Mouse (Mus musculus): ENCODE measurements around the gene Ttc34.

The Ttc34 gene

DNA sequence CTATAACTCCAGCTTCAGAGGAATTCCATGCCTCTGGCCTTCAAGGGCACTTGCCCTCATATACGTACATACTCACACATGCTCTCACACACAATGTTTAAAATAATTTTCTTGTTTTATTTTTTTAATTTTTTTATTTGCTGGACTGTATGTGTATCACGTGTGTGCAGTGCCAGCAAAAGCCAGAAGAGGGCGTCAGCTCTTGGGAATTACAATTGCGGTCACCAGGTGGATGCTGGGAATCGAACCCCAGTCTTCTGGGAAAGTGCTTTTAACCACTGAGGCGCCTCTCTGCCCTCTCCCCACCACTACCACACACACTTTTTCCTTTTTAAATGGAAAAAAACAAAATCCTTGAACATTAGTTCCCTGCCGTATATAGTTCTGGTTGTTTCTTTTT lies 19.6 kb downstream of the Ttc34 start:
- in situ Hi-C loops (cut with MboI, MseI) = no loop called here

GRCm38 (mm10) chr4:154857366-154858240 lies 20.3 kb downstream of the Ttc34 start:
- in situ Hi-C loops (cut with MboI, MseI) = no loop called here

DNA sequence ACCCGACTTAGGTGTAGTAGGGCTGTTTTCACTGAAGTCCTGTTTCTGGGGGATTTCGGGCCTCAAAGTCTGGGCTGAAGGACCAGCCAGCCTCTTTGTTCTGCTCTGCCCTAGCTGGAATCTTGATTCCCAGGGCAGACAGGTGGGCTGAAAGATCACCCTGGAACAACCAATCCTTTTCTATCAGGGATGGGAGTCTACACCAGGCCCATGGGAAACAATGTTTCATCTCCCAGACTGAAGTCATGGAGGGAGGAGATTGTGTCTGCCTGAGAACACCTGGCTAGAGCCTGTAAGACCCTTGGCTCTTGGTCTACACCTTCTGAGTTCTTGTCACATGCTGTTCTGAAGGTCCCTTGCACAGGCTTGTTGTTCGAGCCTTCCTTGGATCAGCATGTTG lies 21.3 kb downstream of the Ttc34 start:
- in situ Hi-C loops (cut with MboI, MseI) = no loop called here

- in situ Hi-C loops (cut with MboI, MseI) = no loop called here
Observed at GRCm38 (mm10) chr4:154861967-154862366, 24.7 kb downstream of the Ttc34 start.

DNA sequence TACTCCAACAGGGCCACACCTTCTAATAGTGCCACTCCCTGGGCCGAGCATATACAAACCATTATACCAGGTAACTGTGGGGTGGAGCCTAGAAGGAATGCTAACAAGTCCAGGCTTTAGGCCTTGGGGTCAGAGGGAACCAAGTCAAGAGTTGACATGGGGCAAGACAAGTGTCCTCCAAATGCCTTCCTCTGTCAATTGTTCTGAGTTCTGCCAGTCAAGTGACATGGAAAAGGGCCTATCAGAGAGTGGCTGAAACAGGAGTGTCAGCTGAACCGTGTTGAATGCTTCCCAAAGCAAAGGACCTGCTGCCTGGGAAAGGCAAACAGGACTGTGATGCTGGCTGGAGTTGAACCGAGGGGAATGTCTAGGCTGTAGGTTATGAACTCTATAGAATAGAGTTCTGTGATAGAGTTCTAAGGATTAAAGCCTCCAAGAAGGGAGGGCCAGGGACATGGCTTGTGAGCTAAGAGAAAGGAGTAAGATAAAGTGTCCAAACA lies 26.2 kb downstream of the Ttc34 start:
- in situ Hi-C loops (cut with MboI, MseI) = no loop called here

- in situ Hi-C loops (cut with MboI, MseI) = no loop called here
Observed at GRCm38 (mm10) chr4:154864271-154864771, 27.1 kb downstream of the Ttc34 start.

GRCm38 (mm10) chr4:154864961-154865760 lies 27.9 kb downstream of the Ttc34 start:
- in situ Hi-C loops (cut with MboI, MseI) = loop anchor here (5.0 kb wide), 1 partner anchor 202 kb away; the partner anchor contains the start of gene Pex10

- in situ Hi-C loops (cut with MboI, MseI) = loop anchor here (5.0 kb wide), 1 partner anchor 201 kb away; the partner anchor contains the start of gene Pex10
Observed at GRCm38 (mm10) chr4:154866391-154866790, 29.1 kb downstream of the Ttc34 start.

DNA sequence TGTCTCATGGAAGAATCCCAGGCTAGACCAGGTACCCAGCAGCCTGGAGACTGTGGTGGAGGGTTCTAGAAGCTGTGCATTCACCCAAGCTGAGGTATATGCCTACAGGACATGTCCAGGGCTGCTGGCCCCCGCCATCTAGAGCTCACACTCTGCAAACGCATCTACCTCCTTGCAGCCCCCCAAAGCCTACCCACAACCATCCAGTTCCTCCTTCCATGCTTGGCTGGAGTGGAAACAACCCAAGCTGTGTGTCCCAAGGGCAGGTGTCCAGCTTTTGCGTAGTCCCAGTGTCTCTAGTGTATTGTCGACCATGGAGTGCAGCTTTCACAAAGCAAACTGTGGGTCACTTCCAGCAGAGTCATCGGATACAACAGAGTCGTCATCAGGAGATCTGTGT lies 30.0 kb downstream of the Ttc34 start:
- in situ Hi-C loops (cut with MboI, MseI) = loop anchor here (5.0 kb wide), 1 partner anchor 200 kb away; the partner anchor contains the start of gene Pex10

DNA sequence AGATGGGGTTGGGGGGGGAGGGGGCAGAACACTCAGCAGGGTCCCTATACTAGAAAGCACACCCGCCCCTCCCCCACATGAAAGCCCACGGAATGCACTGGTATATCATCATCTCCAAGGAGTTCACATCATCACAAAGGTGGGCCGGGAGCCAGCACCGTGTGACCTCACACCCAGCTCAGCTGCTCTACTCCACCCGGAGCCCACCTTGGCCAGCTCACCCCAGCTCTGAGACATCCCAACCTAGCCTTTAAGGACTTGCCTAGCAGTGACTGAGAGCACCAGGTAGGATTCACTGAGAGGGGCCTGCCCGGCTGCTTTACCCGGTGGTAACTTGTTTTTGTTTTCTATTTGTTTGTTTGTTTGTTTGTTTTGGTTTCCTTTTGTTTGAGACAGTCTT lies 32.2 kb downstream of the Ttc34 start, which contains the start of gene Mmel1:
TSS of gene Mmel1 (plus strand) at position 146 of the 400 bp plus-strand sequence.
- in situ Hi-C loops (cut with MboI, MseI) = loop anchor here (5.0 kb wide), 1 partner anchor 198 kb away; the partner anchor contains the start of gene Pex10

- in situ Hi-C loops (cut with MboI, MseI) = loop anchor here (10.0 kb wide), 1 partner anchor 56 kb away; no protein-coding TSS in a partner anchor
Observed at GRCm38 (mm10) chr4:154870721-154871120, 33.5 kb downstream of the Ttc34 start.

DNA sequence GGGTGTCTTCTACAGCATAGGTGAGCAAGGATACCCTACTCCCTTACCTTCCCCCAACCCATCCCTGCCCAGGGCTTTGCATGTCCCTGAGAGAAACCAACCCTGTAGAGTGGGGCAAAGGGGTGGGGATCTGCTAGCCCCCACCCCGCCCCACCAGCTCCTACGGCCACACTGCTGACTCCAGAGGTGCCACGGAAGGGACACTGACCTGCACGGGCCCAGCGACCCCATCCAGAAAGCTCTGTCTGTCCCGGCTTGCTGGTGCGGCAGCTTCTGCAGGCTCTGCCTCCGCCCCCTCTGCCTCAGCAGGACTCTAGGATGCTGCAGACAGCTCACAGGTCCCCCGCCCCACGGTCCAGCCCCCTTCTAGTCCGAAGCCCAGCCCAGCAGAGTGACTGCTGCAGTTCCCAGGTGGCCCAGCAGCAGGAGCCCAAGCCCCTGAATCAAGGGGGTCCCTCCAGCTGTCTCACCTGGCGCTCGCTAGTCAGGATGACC lies 34.5 kb downstream of the Ttc34 start:
- in situ Hi-C loops (cut with MboI, MseI) = loop anchor here (10.0 kb wide), 1 partner anchor 57 kb away; no protein-coding TSS in a partner anchor

- in situ Hi-C loops (cut with MboI, MseI) = loop anchor here (10.0 kb wide), 1 partner anchor 58 kb away; no protein-coding TSS in a partner anchor
Observed at GRCm38 (mm10) chr4:154873186-154873585, 35.9 kb downstream of the Ttc34 start.

DNA sequence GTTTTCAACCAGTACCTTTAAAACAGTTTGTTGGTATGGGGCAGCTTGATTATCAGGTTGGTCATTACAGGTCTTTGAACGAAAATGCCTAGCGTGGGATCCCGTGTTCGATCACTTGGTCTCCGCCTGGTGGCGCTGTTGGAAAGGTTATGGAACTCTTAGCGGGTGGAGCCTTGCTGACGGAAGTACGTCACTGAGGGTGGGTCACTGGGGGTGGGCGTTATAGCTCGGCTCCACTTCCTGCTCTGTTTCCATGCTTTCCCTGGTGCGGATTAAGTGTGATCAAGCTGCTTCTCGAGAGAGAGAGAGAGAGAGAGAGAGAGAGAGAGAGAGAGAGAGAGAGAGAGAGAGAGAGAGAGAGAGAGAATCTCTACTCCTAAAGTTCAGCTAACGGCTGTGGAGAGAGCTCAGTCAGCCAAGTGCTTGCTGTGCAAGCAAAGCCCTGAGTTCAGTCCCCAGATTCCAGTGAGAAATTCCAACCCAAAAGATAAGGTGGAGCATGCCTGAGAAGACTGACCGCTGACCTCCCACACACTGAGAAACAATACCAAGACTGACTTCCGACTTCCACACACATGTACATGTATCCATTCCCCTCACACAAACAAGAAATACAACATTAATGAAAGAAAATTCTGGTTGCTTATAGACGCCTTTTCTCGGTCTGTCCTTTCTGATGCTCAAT lies 40.7 kb downstream of the Ttc34 start:
- in situ Hi-C loops (cut with MboI, MseI) = loop anchor here (10.0 kb wide), 1 partner anchor 63 kb away; no protein-coding TSS in a partner anchor

DNA sequence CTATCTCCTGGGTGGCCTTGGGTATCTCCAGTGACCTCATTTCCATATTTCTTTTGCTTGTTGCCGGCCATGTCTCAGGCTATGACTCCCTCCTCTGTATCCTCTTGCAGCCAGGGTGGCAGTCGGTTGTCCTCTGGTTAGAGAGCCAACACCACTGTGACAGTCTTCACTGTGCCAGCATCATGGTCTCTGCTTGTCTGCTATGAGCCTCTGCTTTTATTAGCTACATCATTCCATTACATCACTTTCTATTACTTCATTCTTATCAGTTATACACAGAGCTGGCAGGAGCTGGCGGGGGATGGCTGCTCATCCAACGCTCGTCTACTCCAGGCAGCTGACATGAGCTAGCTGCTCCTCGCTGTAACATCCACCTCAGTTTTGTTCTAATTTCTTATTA lies 43.5 kb downstream of the Ttc34 start:
- in situ Hi-C loops (cut with MboI, MseI) = loop anchor here (5.0 kb wide), 1 partner anchor 102 kb away; no protein-coding TSS in a partner anchor

GRCm38 (mm10) chr4:154882014-154882659 lies 44.9 kb downstream of the Ttc34 start:
- in situ Hi-C loops (cut with MboI, MseI) = loop anchor here (5.0 kb wide), 1 partner anchor 100 kb away; no protein-coding TSS in a partner anchor

GRCm38 (mm10) chr4:154885416-154885815 lies 48.2 kb downstream of the Ttc34 start:
- in situ Hi-C loops (cut with MboI, MseI) = no loop called here

DNA sequence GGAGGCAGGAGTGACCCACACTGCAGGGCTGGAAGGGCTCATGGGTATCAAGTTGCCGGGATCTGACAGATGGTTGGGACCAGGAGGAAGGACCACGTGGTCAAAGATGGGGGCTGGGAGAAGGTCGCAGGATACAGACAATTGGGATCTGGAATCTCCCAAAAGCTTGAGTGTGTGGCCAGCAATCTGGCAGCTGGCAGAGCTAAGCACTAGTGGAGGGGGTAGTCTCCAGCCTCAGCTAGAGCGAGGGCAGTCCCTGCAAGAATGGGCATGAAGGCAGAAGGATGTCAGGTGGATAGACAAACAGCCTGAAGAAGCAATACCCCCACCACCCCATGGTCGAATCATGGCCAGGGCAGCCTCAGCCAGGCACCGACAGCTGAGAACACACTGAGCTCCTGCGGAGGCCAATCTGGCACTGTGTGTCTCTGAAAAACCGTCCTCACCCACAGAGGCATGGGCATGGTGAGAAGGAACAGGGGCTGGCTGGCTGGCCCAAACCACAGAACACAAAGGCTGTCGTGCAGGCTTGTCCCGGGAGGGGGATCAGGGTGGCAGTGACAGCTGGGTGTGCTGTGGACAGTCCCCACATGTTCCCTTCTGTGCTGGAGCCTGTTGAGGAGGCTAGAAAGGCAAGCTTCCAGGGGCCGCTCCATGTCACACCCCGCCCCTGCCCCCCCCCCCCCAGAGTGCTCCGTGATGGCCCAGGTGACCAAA lies 49.8 kb downstream of the Ttc34 start:
- in situ Hi-C loops (cut with MboI, MseI) = no loop called here

DNA sequence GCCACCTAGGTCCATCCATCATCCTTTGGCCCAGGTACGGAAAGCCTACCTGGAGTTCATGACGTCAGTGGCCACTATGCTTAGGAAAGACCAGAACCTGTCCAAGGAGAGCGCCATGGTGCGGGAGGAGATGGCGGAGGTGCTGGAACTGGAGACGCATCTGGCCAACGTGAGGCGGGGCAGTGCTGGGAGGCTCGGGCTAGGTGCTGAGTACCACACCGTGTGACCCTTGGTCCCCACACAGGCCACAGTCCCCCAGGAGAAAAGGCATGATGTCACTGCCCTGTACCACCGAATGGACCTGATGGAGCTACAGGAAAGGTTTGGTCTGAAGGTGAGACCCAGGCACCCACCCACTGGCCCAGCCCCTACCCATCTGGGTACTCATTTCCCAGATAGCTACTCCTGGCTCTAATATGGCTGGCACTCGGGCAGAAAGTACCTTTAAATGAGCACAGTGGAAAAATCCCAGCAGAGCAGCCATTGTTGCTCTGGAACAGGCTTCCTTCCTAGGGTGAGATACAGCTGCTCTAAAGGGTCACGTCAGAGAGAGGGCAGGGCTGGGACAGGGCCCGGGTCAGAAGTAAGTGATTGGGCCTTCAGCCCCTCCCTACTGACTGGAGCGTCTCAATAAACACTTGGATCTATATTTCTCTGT lies 50.5 kb downstream of the Ttc34 start:
- in situ Hi-C loops (cut with MboI, MseI) = no loop called here

Measured in T-helper 1 cell (primary cell).